Mouse (Mus musculus): Measurements from ENCODE around the gene Gca. TPM values are rescaled to one million over a fixed set of nuclear protein-coding genes. Genes with fewer than 3 reads are reported as not detected.
A peak's percentile ranks its signal among the peaks of the same experiment; 100 is the strongest.

Gene Gca
- 14.3 and 16.7 TPM in 2 replicates for polyA plus RNA-seq (2012; rRNA removed)

DNA sequence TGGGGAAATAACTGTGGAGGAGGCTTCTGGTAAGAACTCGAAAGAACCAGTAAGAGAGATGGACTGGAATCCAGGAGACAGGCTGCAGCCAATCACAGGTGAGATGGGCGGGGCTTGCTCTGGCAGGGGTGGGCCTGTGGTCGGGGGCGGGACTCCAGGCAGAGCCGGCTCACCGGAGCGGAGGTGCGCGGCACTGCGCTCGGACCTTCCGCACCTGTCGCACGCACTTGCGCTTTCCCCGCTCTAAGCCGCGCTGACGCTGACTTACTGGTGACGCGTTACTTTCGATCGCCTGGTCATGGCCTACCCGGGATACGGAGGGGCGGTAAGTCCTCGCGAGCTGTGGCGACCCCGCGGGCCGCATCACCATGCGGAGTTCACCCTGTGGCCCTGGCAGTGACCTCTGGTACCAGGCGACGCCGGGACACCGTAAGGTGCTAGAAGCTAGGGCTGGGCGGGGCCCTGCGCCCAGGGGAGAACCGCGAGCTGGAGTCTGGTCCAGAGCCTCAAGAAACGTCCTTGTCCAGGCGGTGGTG is at the start of gene Gca:
Gca (plus strand) TSS at position 151 of the 536 bp plus-strand sequence.
- WGBS = under 1% methylated on average over 43 of the region's 43 CpGs
- peak; percentile 77 for DNase-seq (ENCODE audit: low read depth, low spot score)

DNA sequence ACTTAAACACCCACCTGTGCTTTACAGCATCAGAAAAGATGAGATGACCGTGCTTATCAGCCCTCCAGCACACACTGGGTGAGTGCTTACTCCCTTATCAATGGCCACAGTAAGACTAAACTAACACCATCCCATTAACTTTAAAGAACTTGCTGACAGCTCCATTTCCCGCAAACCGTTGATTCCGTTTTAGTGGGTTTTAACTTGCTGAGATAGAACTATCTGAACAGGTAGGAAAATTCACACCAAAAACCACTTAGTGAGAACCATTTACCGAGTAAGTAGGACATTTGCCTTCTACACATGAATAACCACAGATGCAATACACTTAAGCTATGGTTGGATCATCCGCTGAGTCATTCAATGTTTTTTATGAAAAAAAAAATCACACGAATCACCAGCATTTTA is 45.1 kb upstream of the Gca start:
- DNase-seq (ENCODE audit: low read depth, low spot score) = no peak
- 83% methylated on average over 7 of the region's 7 CpGs for WGBS

DNA sequence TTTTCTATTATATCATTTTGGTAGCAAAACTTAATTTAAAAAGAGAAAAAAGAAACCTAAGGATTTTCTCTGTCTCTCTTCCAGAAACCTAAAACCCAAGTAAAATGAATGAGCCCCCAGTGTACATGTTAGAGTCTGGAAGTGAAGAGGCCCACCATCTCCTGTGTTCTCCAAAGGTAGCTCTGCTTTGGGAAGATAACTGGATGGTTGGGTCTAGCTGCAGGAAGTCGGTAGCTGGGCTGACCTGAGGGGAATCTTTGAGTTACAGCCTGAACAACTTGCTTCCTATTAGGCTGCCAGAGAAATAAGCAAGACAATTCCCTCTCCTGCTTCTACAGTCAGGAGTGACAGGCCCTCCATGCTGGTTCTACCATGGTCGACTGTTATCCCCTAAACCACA is 44.4 kb upstream of the Gca start:
- DNase-seq (ENCODE audit: low read depth, low spot score) = no peak
- WGBS = 58% methylated on average over 2 of the region's 2 CpGs

DNA sequence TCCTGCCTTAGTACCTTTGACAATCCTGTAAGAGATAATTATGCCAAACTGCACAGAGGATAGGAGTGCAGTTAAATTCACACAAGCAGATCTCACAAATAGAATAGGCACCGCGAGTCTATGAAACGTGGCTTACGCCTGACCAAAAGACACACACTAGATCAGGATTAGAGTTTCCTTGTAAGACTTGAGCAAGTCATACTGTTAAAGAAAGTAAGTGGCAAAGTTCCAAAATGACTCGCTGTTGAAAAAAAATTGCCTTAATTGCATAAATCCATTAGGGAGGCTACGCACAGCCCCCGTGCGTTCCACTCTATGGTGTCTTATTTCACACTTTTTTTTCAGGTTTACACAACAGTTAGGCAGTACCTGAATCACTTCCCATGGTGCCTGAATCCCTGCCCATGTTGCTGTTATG is 41.1 kb upstream of the Gca start:
- no peak for DNase-seq (ENCODE audit: low read depth, low spot score)
- WGBS = 81% methylated on average over 8 of the region's 8 CpGs

DNA sequence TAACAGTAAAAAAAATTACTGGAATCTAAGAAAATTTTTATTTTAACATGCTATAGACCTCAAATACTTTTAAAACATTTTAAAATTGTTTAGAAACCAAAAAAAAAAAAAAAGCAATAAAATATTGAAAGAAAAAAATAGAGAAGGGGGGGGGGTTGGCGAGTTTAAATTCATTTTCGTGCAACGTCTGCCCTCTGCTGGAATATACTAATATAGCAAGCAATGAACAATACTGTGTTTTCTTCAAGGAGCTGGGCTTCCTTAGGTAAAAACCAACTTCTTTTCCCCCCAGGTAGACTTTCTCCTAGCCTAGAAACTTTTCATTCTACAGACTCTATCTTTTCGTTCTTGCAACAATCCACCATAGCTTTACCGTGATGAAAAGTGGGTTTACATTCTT is 36.4 kb upstream of the Gca start:
- 8% methylated on average over 5 of the region's 5 CpGs for WGBS
- no peak for DNase-seq (ENCODE audit: low read depth, low spot score)

DNA sequence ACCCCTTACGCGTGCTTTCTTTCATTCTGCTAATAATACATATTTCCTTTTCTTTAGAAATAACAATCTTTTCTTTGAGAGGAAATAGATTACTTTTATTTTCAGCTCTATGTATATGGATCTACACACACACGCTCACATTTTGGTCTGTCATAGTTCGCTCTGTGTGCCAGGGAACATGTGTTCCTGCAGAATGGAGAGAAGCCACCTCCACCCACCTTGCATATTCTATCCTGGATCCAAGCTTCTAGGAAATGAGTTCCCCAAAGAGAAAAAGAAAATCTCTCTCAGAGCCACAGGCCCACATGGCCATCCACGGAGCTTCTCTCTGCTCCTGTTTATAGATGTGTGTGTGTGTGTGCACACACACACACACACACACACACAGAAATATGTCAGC is 35.7 kb upstream of the Gca start:
- DNase-seq (ENCODE audit: low read depth, low spot score) = no peak
- 86% methylated on average over 5 of the region's 5 CpGs for WGBS

DNA sequence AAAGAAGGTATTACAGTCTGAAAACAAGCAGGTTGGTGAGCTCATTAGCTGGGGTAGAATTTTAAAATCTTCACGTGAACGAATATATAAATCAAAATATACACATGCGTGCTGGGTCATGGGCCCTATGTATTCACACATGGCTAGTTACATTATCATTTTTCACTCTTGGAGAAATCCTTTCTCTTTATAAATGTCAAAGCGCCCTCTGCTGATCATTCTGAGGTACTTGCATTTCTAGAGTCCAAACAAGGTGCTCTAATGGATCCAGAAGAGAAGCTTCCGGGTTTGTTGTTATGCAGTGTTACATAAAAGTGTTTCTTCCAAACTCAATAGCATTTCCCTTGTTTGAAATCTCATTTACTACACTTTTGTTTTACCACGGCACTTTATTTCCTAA is 33.6 kb upstream of the Gca start:
- DNase-seq (ENCODE audit: low read depth, low spot score) = no peak
- WGBS = 16% methylated on average over 6 of the region's 6 CpGs

DNA sequence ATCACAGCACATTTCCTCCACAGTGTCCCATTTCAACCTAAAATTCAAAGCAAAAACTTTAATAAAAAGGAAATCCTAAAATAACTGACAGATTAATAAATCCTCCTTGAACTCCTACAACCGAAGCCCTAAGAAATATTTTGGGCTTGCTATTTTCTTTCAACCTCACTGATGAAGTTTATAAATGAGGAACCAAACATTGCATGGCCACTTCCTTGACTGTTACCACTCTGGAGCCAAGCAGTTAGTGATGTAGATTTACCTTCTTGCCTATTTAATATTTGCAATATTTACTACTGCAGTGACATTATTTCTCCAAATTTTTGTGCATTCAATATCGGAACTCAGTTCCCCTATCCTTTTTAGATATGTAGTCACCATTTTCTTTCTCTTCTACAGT is 24.2 kb upstream of the Gca start:
- DNase-seq (ENCODE audit: low read depth, low spot score) = no peak
- WGBS = 76% methylated on average over 2 of the region's 2 CpGs

DNA sequence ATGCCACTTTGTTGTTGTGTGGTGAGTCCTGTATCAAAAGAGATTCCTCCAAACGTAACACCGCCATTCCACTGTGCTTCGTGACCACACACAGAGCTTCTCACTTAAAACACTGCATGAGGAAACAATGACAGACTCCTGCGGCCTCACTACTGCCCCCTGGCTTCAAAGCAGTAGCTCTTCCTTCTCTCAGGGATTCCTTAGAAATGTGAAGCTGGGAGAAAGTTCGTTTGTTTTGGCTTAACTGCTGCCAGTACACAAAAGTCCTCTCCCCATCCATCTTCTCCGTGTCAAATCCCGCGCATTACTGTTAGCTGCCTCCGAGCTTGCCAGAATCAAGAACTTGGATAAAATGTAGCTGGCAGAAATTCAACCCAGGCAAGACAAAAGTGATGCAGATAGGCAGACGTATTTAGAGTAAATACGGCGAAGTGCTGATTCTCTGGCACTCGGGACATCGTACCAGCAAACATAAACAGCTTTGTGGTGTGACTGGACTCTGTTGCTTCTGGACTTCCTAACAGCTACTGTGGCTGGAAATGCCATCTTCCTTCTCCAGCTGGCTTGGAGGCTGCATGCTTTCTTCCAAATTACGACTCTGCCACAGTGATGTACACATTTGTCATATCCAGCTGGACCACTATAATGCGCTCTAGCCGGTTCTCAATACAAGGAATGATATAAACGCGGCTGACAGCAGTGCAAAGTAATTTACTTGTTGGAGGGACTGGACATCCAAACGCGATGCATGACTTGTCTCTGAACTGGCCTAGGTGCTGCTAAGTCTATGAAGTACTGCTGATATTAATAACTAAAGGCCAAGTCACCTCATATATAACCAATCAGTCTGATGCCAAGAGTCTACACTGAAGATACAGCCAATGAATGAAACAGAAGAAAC is 20.4 kb upstream of the Gca start:
- no peak for DNase-seq (ENCODE audit: low read depth, low spot score)
- WGBS = 40% methylated on average over 21 of the region's 21 CpGs

DNA sequence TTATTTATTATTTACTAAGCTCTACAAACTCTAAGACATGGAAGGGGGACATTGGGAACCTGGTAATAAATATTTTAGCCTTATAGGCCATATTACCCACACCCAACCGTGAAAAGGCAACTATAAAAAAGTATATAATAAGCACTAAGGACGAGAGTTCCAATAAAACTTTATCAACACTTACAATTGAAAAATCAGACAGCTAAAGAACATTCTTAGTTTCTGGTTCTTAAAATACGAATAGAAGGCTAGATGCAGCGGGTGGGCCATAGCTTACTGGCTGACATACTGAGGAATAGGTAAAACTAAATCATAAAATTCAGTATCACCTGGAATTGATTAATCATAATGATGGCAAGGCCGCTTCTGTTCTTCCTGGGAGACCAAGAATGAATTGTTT is 19.2 kb upstream of the Gca start:
- WGBS = 57% methylated on average over 5 of the region's 5 CpGs
- no peak for DNase-seq (ENCODE audit: low read depth, low spot score)

DNA sequence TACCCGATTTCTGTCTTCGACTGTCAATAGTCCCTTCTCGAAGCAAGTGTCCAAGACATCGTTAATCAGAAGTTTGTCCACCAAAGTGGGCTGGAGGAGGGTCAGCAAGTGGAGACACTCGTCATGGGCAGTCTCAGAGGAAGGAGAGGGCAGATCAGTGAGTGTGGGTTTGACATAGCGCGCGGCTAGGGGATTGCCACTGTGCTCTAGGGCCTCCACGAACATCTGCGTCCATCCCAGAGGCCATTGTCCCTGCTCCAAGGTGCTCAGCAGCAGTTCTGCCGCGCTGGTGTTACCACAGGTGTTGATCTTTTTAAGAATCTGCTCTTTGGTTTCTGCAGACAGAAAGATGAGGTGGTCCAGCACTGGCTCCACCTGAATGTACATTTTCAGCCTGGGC is 18.6 kb upstream of the Gca start:
- no peak for DNase-seq (ENCODE audit: low read depth, low spot score)

DNA sequence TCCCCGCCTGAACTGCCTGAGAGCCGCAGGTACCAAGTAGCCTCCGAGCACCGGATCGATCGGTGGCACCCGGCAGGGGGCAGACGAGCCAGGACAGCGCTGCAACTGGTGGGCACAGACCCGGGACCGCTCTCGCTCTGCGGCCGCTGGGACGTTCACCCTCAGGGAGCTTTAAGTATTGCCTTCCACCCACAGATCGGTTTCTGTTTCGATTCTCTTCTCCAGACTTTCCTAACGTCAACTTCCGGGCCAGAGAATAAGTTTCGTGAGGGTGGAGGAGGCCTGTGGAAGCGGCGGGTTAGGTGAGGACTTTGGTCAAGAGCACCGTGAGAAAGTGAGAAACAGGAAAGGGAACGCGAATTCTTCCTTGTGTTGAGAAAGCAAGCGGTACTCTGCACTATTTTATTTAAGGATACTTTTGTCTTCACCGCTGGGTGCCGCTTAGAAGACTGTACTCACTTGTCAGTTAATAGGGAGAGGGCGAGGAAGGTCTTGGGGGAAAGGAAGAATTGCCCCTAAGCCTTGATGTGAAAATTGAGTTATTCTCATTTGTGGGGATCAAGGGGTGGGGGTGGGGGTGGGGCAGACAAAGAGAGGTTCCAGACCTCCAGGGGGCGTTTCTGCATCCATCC is 18.0 kb upstream of the Gca start, which contains the start of gene Ifih1:
Ifih1 (minus strand) TSS at position 242 of the 632 bp plus-strand sequence.
- WGBS = under 1% methylated on average over 30 of the region's 30 CpGs
- peak; percentile 96 for DNase-seq (ENCODE audit: low read depth, low spot score)

More for the DNA sequence above, 18.6 kb upstream of the Gca start:
- 14% methylated on average over 12 of the region's 12 CpGs for WGBS

DNA sequence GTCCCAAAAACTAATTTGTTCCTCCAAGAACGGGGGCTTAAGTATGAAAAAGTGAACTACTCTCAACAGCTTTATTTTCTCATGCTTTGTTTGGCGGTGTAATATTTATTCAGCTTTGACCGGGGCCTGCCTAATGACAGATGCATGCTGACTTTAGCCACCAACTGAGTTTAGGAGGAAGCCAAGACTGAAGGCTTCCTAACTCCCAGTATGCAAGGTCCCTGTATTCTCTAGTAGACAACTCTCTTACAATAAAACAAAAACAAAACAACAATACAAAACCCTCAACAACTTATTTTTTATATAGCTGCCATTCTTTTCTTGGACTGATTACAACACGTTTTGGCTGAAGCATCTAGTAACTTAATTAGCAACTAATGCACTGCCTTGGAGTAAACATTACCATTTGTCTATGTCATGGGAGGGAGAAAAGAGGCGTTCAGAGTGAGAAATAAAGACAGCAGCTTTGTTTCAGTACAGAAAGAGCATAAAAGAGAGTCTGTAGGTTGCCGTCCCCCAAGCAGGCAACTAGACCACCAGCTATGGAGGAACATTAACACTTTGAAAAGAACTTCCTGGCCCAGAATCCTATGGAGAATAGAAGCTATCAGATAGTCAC is 17.3 kb upstream of the Gca start:
- 31% methylated on average over 6 of the region's 6 CpGs for WGBS
- DNase-seq (ENCODE audit: low read depth, low spot score) = no peak

DNA sequence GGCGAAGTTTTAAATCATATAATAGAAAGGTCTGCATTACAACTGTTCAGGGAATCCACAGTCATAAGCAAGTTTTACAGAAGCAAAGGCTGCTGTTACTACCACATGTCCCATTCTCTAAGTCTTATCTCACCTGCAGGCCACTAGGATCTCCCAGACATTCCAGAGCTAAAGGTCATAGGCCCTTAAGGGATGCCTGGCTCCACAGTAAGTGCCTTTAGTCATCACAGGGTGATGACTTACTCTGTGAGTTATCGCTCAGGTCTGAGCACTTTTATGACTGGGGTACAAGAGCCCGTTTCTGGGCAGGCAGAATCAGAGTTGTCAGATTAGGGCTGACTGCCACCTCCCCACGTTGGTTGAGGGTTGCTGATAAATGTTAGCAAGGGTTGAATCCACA is 12.2 kb upstream of the Gca start:
- DNase-seq (ENCODE audit: low read depth, low spot score) = no peak
- 62% methylated on average over 4 of the region's 4 CpGs for WGBS

DNA sequence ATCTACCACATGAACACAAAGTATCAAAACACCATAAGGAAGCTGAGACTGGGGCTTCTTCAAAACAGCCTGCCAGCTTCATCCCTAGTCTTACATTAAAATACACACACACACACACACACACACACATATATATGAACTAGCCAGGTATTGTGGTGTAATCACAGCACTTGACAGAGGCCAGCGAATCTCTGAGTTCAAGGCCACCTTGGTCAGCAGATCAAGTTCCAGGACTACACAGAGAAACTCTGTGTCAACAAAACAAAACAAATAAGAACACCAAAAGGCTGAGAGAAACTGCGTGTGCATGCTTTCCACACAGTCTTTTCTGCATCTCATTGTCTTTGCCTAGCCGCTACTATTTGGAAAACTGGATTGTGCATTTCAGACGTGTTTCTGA is 11.6 kb upstream of the Gca start:
- WGBS = 62% methylated on average over 4 of the region's 4 CpGs

DNA sequence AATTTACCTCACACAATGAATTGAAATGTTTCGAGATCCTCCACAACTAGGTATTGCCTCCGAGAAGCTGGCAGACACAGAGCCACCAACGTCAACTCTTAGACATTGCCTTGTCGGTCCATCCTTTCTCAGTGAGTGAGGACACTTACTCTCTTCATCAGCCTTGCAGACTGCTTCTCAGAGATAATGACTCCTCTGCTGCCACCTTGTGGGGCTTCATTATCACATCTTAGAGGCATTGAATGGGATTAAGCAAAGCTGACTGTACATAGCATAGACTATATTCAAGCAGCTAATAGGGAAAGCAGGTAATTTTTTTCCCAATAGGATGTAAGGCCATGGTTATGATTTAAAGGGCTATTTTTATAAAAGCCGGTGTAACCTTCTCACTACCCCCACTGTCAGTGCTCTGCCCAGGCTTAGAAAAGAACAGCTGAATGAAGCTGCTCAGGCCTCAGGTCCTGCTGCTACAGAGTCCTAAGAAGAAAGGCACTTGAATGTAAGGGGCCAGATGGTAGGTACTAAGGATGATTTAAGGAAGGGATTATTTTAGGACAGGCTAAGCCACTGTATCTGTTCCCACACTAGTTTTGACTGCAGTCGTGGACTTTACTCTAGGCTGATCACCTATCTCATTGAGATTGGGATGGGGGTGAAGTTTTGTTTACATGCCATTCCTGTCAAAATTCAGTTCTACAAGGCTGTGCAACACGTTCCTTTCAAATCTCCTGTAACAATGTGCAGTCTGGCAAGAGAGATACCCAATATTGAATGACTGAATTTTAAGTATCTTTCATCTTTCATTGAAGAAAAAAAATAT is 9.4 kb upstream of the Gca start:
- 40% methylated on average over 7 of the region's 7 CpGs for WGBS
- no peak for DNase-seq (ENCODE audit: low read depth, low spot score)

More for the DNA sequence above, 11.6 kb upstream of the Gca start:
- DNase-seq (ENCODE audit: low read depth, low spot score) = no peak

DNA sequence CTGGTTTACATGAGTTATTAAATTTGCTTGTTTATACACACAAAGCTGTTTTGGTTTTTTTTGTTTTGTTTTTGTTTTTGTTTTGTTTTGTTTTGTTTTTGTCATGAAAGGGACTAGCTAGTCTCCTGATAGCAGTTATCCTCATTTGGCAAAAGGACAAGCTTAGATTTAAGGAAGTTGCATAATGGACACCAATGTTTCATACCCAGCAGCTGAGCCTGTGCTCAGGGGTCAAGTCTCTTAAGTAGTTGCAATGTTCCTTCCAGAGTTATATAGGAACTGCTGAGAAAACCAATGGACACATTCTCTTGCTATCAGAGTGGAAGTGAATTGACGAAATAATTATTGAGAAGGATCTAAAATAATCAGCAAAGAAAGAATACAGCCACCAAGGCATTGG is 8.0 kb upstream of the Gca start:
- DNase-seq (ENCODE audit: low read depth, low spot score) = no peak
- WGBS = 95% methylated on average over 1 of the region's 1 CpGs

DNA sequence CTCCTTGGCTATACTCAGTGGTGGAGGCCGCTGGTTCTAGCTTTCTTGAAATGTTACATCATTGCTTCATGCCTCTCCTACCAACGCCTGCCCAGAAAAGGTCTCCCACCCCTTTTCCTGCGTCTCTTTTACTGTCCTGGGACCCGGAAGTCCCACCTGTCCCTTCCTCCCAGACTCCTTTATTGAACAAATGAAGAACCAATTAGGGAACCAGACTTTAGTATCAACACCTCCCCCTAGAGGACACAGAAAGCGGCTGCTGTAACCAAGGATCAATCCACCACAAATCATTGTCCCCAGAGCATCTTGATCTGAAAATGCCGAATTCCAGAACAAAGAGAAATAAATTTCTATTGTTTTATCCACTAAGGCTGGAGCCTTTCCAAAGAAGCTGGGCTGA is 3.5 kb upstream of the Gca start:
- no peak for DNase-seq (ENCODE audit: low read depth, low spot score)
- 58% methylated on average over 6 of the region's 6 CpGs for WGBS

DNA sequence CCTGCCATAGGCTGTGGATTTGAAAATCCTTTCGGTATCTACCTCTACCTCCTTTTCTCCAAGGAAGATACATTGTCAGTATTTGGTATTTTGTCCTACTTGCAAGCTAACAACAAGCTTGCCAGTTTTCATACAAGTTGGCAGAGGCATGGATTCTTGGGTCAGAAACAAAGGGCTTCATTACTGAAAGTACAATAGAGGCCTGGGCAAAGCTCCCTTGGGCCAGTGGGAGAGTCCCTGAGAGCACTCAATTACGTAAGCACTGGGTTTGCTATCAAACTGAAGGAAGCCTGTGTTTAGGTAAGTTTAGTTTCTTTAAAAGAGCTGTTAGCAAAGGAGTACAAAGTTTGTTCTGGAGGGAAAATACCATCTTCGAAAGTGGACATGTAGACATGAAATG is 1.5 kb upstream of the Gca start:
- WGBS = 89% methylated on average over 3 of the region's 3 CpGs

DNA sequence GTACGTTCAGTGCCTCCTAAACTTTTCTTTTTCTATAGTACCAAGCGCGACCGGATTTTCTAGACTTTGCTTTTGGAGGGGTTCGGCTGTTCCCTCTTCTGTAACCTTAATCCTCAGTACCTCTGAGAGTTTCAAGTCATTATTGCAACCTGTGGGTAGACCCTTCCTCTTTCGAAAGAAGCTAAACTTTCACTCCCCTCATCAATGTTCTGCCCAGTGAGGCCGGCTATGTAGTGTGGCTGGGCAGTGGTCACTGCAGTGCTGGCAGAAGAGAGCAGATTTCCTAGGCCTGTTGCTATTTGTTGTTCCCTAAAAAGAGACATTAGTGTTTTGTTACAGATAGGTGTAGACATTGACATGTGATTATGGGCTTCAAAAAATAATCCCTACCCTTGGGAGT is 754 bp downstream of the Gca start:
- WGBS = 43% methylated on average over 7 of the region's 7 CpGs
- DNase-seq (ENCODE audit: low read depth, low spot score) = no peak

More for the DNA sequence above, 1.5 kb upstream of the Gca start:
- DNase-seq (ENCODE audit: low read depth, low spot score) = no peak

Data from large intestine, adult 2 months (tissue).